Mouse (Mus musculus) gastrocnemius, postnatal 25 days (tissue): ENCODE results near the gene Nob1. TPM values are rescaled to one million over a fixed set of nuclear protein-coding genes. Genes with fewer than 3 reads are reported as not detected.
A peak's percentile ranks its signal among the peaks of the same experiment; 100 is the strongest.

Experiments used
- DNase-seq: peaks from one replicate; pipeline ENCODE4 v3.0.0; 2022
- long read RNA-seq, 2 experiments: library from polyadenylated mRNA; stranded (forward); transcript quantifications; one replicate each; pipeline ENCODE4 v2.0.0; 2021
- total RNA-seq, 2 experiments: library from RNA; stranded (reverse); gene quantifications; 1 replicate in 1 of 2; 2 replicates in 1 of 2; pipeline ENCODE4 v1.2.3; 2021

Gene Nob1
- 10 to 100 TPM; 14.6 to 19.2 TPM for total RNA-seq
- long read RNA-seq, experiment 1, transcript Nob1-201 (9 exons, 1,658 nt) = major isoform, 21 of 33 reads
- long read RNA-seq, experiment 1, partial matches to known transcripts = 11 of 33 reads
- long read RNA-seq, experiment 1, other reads (novel, unspliced or antisense) = 1 of 33 reads
- long read RNA-seq, experiment 2, transcript Nob1-201 (9 exons, 1,658 nt) = major isoform, 5 of 22 reads
- long read RNA-seq, experiment 2, partial matches to known transcripts = 14 of 22 reads
- long read RNA-seq, experiment 2, other reads (novel, unspliced or antisense) = 3 of 22 reads

- DNase-seq = peak; percentile 92
These were observed at the start of gene Nob1 for GRCm38 (mm10) chr8:107424597-107425229. Gene Nob1 (minus strand): TSS chr8:107425051.

GRCm38 (mm10) chr8:107473369-107473768 is 48.5 kb upstream of the Nob1 start:
- DNase-seq = no peak

- no peak for DNase-seq
These were observed 47.7 kb upstream of the Nob1 start for GRCm38 (mm10) chr8:107472403-107473100.

- DNase-seq = no peak
These were observed 45.5 kb upstream of the Nob1 start for GRCm38 (mm10) chr8:107470302-107470701.

GRCm38 (mm10) chr8:107468811-107469302 is 44.0 kb upstream of the Nob1 start:
- DNase-seq = no peak

- no peak for DNase-seq
These were observed 41.8 kb upstream of the Nob1 start for GRCm38 (mm10) chr8:107466642-107467041.

GRCm38 (mm10) chr8:107465332-107465990 is 40.6 kb upstream of the Nob1 start:
- no peak for DNase-seq

GRCm38 (mm10) chr8:107462423-107462822 is 37.6 kb upstream of the Nob1 start:
- no peak for DNase-seq

GRCm38 (mm10) chr8:107458281-107458680 is 33.4 kb upstream of the Nob1 start:
- DNase-seq = no peak

GRCm38 (mm10) chr8:107457725-107458124 is 32.9 kb upstream of the Nob1 start:
- DNase-seq = no peak

- no peak for DNase-seq
These were observed 30.4 kb upstream of the Nob1 start for GRCm38 (mm10) chr8:107455268-107455667.

- DNase-seq = no peak
These were observed 28.5 kb upstream of the Nob1 start for GRCm38 (mm10) chr8:107453386-107453785.

- DNase-seq = no peak
These were observed 26.7 kb upstream of the Nob1 start for GRCm38 (mm10) chr8:107451414-107452066.

- DNase-seq = no peak
These were observed 24.8 kb upstream of the Nob1 start for GRCm38 (mm10) chr8:107449655-107450054.

GRCm38 (mm10) chr8:107449130-107449529 is 24.3 kb upstream of the Nob1 start:
- DNase-seq = no peak

- no peak for DNase-seq
These were observed 23.6 kb upstream of the Nob1 start for GRCm38 (mm10) chr8:107448382-107448889.

- no peak for DNase-seq
These were observed 22.9 kb upstream of the Nob1 start for GRCm38 (mm10) chr8:107447713-107448112.

- DNase-seq = peak; percentile 19
These were observed 19.8 kb upstream of the Nob1 start for GRCm38 (mm10) chr8:107444626-107445025.

- DNase-seq = no peak
These were observed 15.2 kb upstream of the Nob1 start for GRCm38 (mm10) chr8:107439880-107440625.

- DNase-seq = no peak
These were observed 12.9 kb upstream of the Nob1 start for GRCm38 (mm10) chr8:107437711-107438110.

- no peak for DNase-seq
These were observed 12.1 kb upstream of the Nob1 start for GRCm38 (mm10) chr8:107436841-107437421.
